8 mouse cellular contexts compared by ENCODE assay signal in the genomic region with DNA sequence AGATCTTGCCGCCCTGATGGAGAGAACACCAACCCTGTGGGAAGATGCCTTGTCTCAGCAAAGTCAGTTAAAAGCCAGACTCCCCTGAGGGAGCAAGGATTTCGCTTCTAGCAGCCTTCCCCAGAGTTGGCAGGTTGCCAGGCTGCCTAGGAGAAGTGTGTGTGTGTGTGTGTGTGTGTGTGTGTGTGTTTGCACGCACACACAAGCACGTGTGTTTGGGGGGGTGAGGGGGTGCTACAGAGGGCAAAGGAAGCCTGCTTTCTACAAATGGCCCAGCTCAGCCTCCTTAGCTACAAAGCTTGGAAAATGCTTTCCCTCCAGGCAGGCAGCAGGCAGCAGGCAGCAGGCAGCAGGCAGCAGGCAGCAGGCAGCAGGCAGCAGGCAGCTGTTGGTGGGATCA. TPM values are rescaled to one million over a fixed set of nuclear protein-coding genes. Genes with fewer than 3 reads are reported as not detected.
DNase-seq lines count a peak whose midpoint lies in the region; ATAC-seq and TF ChIP-seq lines count a peak whose summit lies in the region.

No protein-coding gene starts in this region.

- H3K27me3 ChIP-seq in forebrain, postnatal 0 days (ENCODE audit: insufficient read depth, low read length): no peaks in the 10 kb centered on the region
- no peaks in the 10 kb centered on the region for H3K27me3 ChIP-seq in kidney, embryonic 16.5 days (ENCODE audit: insufficient read depth, low read length)
- H3K27me3 ChIP-seq in stomach, postnatal 0 days (ENCODE audit: control insufficient read depth, insufficient read depth, low read length): no peaks in the 10 kb centered on the region

- H3K4me1 ChIP-seq in bone marrow, adult 2 months (ENCODE audit: control insufficient read depth, insufficient read depth, low read length): peaks cover 18% of the 10 kb centered on the region
- H3K4me1 ChIP-seq in forebrain, postnatal 0 days (ENCODE audit: insufficient read depth): peaks cover 79% of the 10 kb centered on the region
- H3K4me1 ChIP-seq in kidney, embryonic 16.5 days (ENCODE audit: insufficient read depth, low read length): peaks cover 81% of the 10 kb centered on the region
- H3K4me1 ChIP-seq in stomach, postnatal 0 days (replicated peaks; ENCODE audit: control insufficient read depth, insufficient read depth): peaks cover 11% of the 10 kb centered on the region

- H3K4me3 ChIP-seq in bone marrow, adult 2 months (replicated peaks; ENCODE audit: control insufficient read depth, low read depth, low read length): no peak overlapping the region
- H3K4me3 ChIP-seq in forebrain, postnatal 0 days (ENCODE audit: low read depth, low read length): no peak overlapping the region
- no peak overlapping the region for H3K4me3 ChIP-seq in kidney, embryonic 16.5 days (ENCODE audit: low read length)
- H3K4me3 ChIP-seq in macrophage (ENCODE audit: inconsistent target): no peak overlapping the region
- no peak overlapping the region for H3K4me3 ChIP-seq in stomach, postnatal 0 days (ENCODE audit: low read depth, low read length)

- peak overlapping the region; percentile 22 for H3K4me2 ChIP-seq in forebrain, postnatal 0 days (ENCODE audit: low read depth)
- H3K4me2 ChIP-seq in kidney, embryonic 16.5 days (replicated peaks; ENCODE audit: low read depth, low read length): no peak overlapping the region
- no peak overlapping the region for H3K4me2 ChIP-seq in stomach, postnatal 0 days (replicated peaks; ENCODE audit: low read depth)

- 0 out of 2 replicates have a peak overlapping the region, but pooled peaks have one; percentile 36 for H3K27ac ChIP-seq in bone marrow, adult 2 months (ENCODE audit: control insufficient read depth, insufficient read depth, low read depth, low read length, poor library complexity)
- peak overlapping the region; percentile 58 for H3K27ac ChIP-seq in forebrain, postnatal 0 days (ENCODE audit: low read depth, low read length)
- peak overlapping the region; percentile 55; the same call in 1 of the 2 replicates for H3K27ac ChIP-seq in kidney, embryonic 16.5 days (ENCODE audit: low read length)
- peak overlapping the region; percentile 93 for H3K27ac ChIP-seq in macrophage
- H3K27ac ChIP-seq in stomach, postnatal 0 days (replicated peaks): peak overlapping the region; percentile 70

- TF ChIP-seq POLR2A in bone marrow, adult 2 months (IDR thresholded peaks at IDR 0.05; ENCODE audit: borderline replicate concordance, control insufficient read depth, low read depth, low read length): no peak

- no peaks in the 10 kb centered on the region for H3K36me3 ChIP-seq in forebrain, postnatal 0 days (ENCODE audit: insufficient read depth)
- H3K36me3 ChIP-seq in kidney, embryonic 16.5 days (ENCODE audit: insufficient read depth, low read length): no peaks in the 10 kb centered on the region
- H3K36me3 ChIP-seq in macrophage (ENCODE audit: inconsistent target): no peaks in the 10 kb centered on the region
- H3K36me3 ChIP-seq in stomach, postnatal 0 days (ENCODE audit: control insufficient read depth, insufficient read depth, low read length): no peaks in the 10 kb centered on the region

- peak overlapping the region; percentile 14; the same call in 1 of the 2 replicates for H3K9ac ChIP-seq in forebrain, postnatal 0 days
- no peak overlapping the region for H3K9ac ChIP-seq in kidney, embryonic 16.5 days (replicated peaks; ENCODE audit: low read length)
- no peak overlapping the region for H3K9ac ChIP-seq in stomach, postnatal 0 days (ENCODE audit: low read length)

- H3K79me2 ChIP-seq in macrophage (ENCODE audit: inconsistent target): peaks cover 61% of the 10 kb centered on the region

- peak; percentile 36 for ATAC-seq in forebrain, postnatal 0 days
- ATAC-seq in kidney, embryonic 16.5 days (ENCODE audit: low FRiP score, low TSS enrichment): no peak
- ATAC-seq in stomach, postnatal 0 days (ENCODE audit: low FRiP score, low TSS enrichment): 0 out of 2 replicates have a peak, but pooled peaks have one; percentile 7

- no peak for TF ChIP-seq EP300 in stomach, postnatal 0 days (optimal IDR thresholded peaks at IDR 0.05)

- TF ChIP-seq CTCF in bone marrow, adult 2 months (IDR thresholded peaks at IDR 0.05; ENCODE audit: control insufficient read depth, insufficient read depth, low read length): no peak
- no peak for TF ChIP-seq CTCF in forebrain, postnatal 0 days (IDR thresholded peaks at IDR 0.05; ENCODE audit: low read depth)
- no peak for TF ChIP-seq CTCF in stomach, postnatal 0 days (IDR thresholded peaks at IDR 0.05; ENCODE audit: low read depth)

- WGBS in bone marrow, adult 2 months: 6% methylated on average over 4 of the region's 4 CpGs
- WGBS in forebrain, postnatal 0 days: 0% methylated on average over 4 of the region's 4 CpGs
- 3% methylated on average over 4 of the region's 4 CpGs for WGBS in kidney, embryonic 16.5 days
- WGBS in macrophage (ENCODE audit: missing documents): 6% methylated on average over 4 of the region's 4 CpGs
- WGBS in stomach, postnatal 0 days: 3% methylated on average over 4 of the region's 4 CpGs

- peak; percentile 38 for DNase-seq in ovary, postnatal 36 days (ENCODE audit: low spot score)
- no peak for DNase-seq in ovary, postnatal 10 days (ENCODE audit: low spot score)
- peak; percentile 86 for DNase-seq in forebrain, postnatal 0 days
- DNase-seq in stomach, postnatal 0 days (ENCODE audit: low spot score): peak; percentile 81
- no peak for DNase-seq in frontal cortex, postnatal 14 days (ENCODE audit: low spot score in 2 of 2)

- H3K9me3 ChIP-seq in forebrain, postnatal 0 days (ENCODE audit: low read length): no peaks in the 10 kb centered on the region
- no peaks in the 10 kb centered on the region for H3K9me3 ChIP-seq in kidney, embryonic 16.5 days (ENCODE audit: low read length)
- no peaks in the 10 kb centered on the region for H3K9me3 ChIP-seq in stomach, postnatal 0 days (ENCODE audit: control insufficient read depth, low read length)

RNA-seq across cellular contexts. Expression of gene Kif21b, which starts 6.4 kb away (rescaled TPM):
- polyA plus RNA-seq in bone marrow, adult 2 months (2011; ENCODE audit: insufficient read depth, insufficient read length, low replicate concordance, missing spikeins): 22.5 and 40.5 TPM in 2 replicates
- 120 and 135 TPM in 2 replicates for total RNA-seq in forebrain, postnatal 0 days (2014; rRNA removed)
- 24.8 and 29.2 TPM in 2 replicates for polyA plus RNA-seq in forebrain, postnatal 0 days (2015; fragmentation: Nextera tagmentation; extraction: Ambion mirVana)
- polyA plus RNA-seq in kidney, embryonic 16.5 days (2015; fragmentation: Nextera tagmentation; extraction: Ambion mirVana): 2.2 TPM in 2 replicates
- total RNA-seq in macrophage (2018; cell fraction: chromatin; rRNA removed): 10 to 100 TPM in 24 of 26 experiments, 1 to 10 TPM in 2; 8.5 to 75.3 (median 34.6) TPM
- total RNA-seq in macrophage (2018; cell fraction: cytosol; rRNA removed): 10 to 100 TPM in 11 of 26 experiments, 1 to 10 TPM in 15; 4.7 to 14.3 (median 9.2) TPM
- 10 to 100 TPM in 22 of 26 experiments, 1 to 10 TPM in 4; 7.2 to 42.0 (median 17.1) TPM for total RNA-seq in macrophage (2018; cell fraction: nucleus; rRNA removed)
- polyA plus RNA-seq in macrophage (2018): 7.3 to 9.8 TPM (median 9.5 TPM) in 3 replicates
- 0.29 and 0.36 TPM in 2 replicates for polyA plus RNA-seq in stomach, postnatal 0 days (2015; fragmentation: Nextera tagmentation; extraction: Ambion mirVana)

Comparison
In these comparisons a context has a peak if more than half of its experiments do, and no peak if none do; other contexts are left out.
1. DNase-seq: peak in ovary, postnatal 36 days (single experiment), forebrain, postnatal 0 days (single experiment) and stomach, postnatal 0 days (single experiment); none in ovary, postnatal 10 days (single experiment) and frontal cortex, postnatal 14 days (0 of 2).
2. H3K27ac ChIP-seq: peak in every context shown above with its lines; median percentile 93 in macrophage; 70 in stomach, postnatal 0 days; 58 in forebrain, postnatal 0 days; 55 in kidney, embryonic 16.5 days; 36 in bone marrow, adult 2 months.